Mouse (Mus musculus) neural tube, embryonic 11.5 days (tissue): ENCODE measurements around the gene Ankrd12. TPM values are rescaled to one million over a fixed set of nuclear protein-coding genes. Genes with fewer than 3 reads are reported as not detected.

Source experiments
- ATAC-seq: fragments of 200-750 bp; cut with Nextera tagmentation; 2 replicates; pipeline ENCODE4 v1.8.0; 2017; ENCODE audit warnings: moderate number of reproducible peaks, mild to moderate bottlenecking, moderate TSS enrichment, moderate library complexity; ENCODE audit not compliant: insufficient read depth, low FRiP score, low TSS enrichment
- DNase-seq: peaks from one replicate; pipeline ENCODE4 v3.0.0-alpha.2; 2015; ENCODE audit warnings: low spot score
- H3K27ac ChIP-seq: fragments of 300-500 bp; sonication (generic); 2 replicates; pipeline ENCODE4 v1.5.1; 2014; ENCODE audit warnings: low read depth, mild to moderate bottlenecking, low read length
- H3K27me3 ChIP-seq: fragments of 300-500 bp; sonication (generic); 2 replicates; pipeline ENCODE4 v1.6.1; 2014; ENCODE audit warnings: mild to moderate bottlenecking, low read length, mixed read lengths; ENCODE audit not compliant: control insufficient read depth, insufficient read depth
- H3K36me3 ChIP-seq: fragments of 300-500 bp; sonication (generic); 2 replicates; pipeline ENCODE4 v1.6.1; 2014; ENCODE audit warnings: mild to moderate bottlenecking, low read length, moderate library complexity, mixed read lengths; ENCODE audit not compliant: control insufficient read depth, insufficient read depth
- H3K4me1 ChIP-seq: fragments of 300-500 bp; sonication (generic); 2 replicates; pipeline ENCODE4 v1.6.1; 2014; ENCODE audit warnings: low read length, mixed read lengths; ENCODE audit not compliant: control insufficient read depth, insufficient read depth
- H3K4me2 ChIP-seq: fragments of 300-500 bp; sonication (generic); 2 replicates; pipeline ENCODE4 v1.6.1; 2014; ENCODE audit warnings: low read depth, mild to moderate bottlenecking, moderate library complexity
- H3K4me3 ChIP-seq: fragments of 300-500 bp; sonication (generic); 2 replicates; pipeline ENCODE4 v1.5.1; 2014; ENCODE audit warnings: low read depth, low read length
- H3K9ac ChIP-seq: fragments of 300-500 bp; sonication (generic); 2 replicates; pipeline ENCODE4 v1.6.1; 2014; ENCODE audit warnings: mild to moderate bottlenecking, low read length
- H3K9me3 ChIP-seq: fragments of 300-500 bp; sonication (generic); 2 replicates; pipeline ENCODE4 v1.6.1; 2016; ENCODE audit warnings: low read length; ENCODE audit not compliant: control insufficient read depth
- WGBS: fragments of 180-500 bp; shearing (Covaris S2); extraction: QIAGEN DNeasy Blood & Tissue Kit; methylation state at CpG from one replicate; pipeline ENCODE4 v1.1.7; 2014; 5-methylcytosine and 5-hydroxymethylcytosine counted together
- polyA plus RNA-seq: library from polyadenylated mRNA; unstranded; fragments of >200 nt; fragmentation: Nextera tagmentation; extraction: Ambion mirVana; gene quantifications from 2 replicates; pipeline ENCODE4 v1.2.1, GENCODE M21; 2014

Gene Ankrd12
- polyA plus RNA-seq, result 33.2 and 34.7 TPM in 2 replicates

GRCm38 (mm10) chr17:66076934-66077333 is at the start of gene Ankrd12:
Gene Ankrd12, minus strand, starts transcription at chr17:66077089.
- ATAC-seq (peak; percentile 98), DNase-seq (peak; percentile 95)
- H3K36me3 ChIP-seq, result peaks cover 3% of the 10 kb centered on the region; the same call in 1 of the 2 replicates
- H3K27ac ChIP-seq, result peak within 1 kb of the TSS; percentile 89
- H3K4me2 ChIP-seq, result peak within 1 kb of the TSS; percentile 81
- H3K9ac ChIP-seq, result peak within 1 kb of the TSS; percentile 76
- under 1% methylated on average over 53 of the region's 53 CpGs for WGBS
- H3K27me3 ChIP-seq, result no peaks in the 10 kb centered on the region
- no peaks in the 10 kb centered on the region for H3K9me3 ChIP-seq
- peak within 1 kb of the TSS; percentile 96 for H3K4me3 ChIP-seq
- peaks cover 11% of the 10 kb centered on the region; the same call in 1 of the 2 replicates for H3K4me1 ChIP-seq

- H3K4me2 ChIP-seq, result no peak overlapping the region
- H3K9ac ChIP-seq, result no peak overlapping the region
- peaks cover 2% of the 10 kb centered on the region for H3K36me3 ChIP-seq
- no peak for DNase-seq
- no peak overlapping the region for H3K4me3 ChIP-seq
- H3K9me3 ChIP-seq, result no peaks in the 10 kb centered on the region
- no peaks in the 10 kb centered on the region for H3K27me3 ChIP-seq
- no peak overlapping the region for H3K27ac ChIP-seq
- no peak for ATAC-seq
- H3K4me1 ChIP-seq, result no peaks in the 10 kb centered on the region
- WGBS, result 72% methylated on average over 5 of the region's 5 CpGs
Observed at GRCm38 (mm10) chr17:66125211-66125610, 48.3 kb upstream of the Ankrd12 start.

- H3K4me3 ChIP-seq, result peak overlapping the region; percentile 75
- no peak for DNase-seq
- 0 out of 2 replicates have a peak, but pooled peaks have one; percentile 52 for ATAC-seq
Observed at GRCm38 (mm10) chr17:66123816-66124610, 47.1 kb upstream of the Ankrd12 start.

GRCm38 (mm10) chr17:66123066-66123815 is 46.4 kb upstream of the Ankrd12 start, which contains the start of gene Ddx11:
Gene Ddx11, plus strand, starts transcription at chr17:66123520.
- peak within 1 kb of the TSS; percentile 75 for H3K27ac ChIP-seq
- peak within 1 kb of the TSS; percentile 73 for H3K9ac ChIP-seq
- WGBS, result 6% methylated on average over 45 of the region's 45 CpGs
- H3K27me3 ChIP-seq, result no peaks in the 10 kb centered on the region
- DNase-seq, result peak; percentile 96
- peak within 1 kb of the TSS; percentile 46 for H3K4me2 ChIP-seq
- peak within 1 kb of the TSS; percentile 75 for H3K4me3 ChIP-seq
- no peaks in the 10 kb centered on the region for H3K9me3 ChIP-seq
- ATAC-seq, result peak; percentile 71
- H3K36me3 ChIP-seq, result peaks cover 6% of the 10 kb centered on the region
- no peaks in the 10 kb centered on the region for H3K4me1 ChIP-seq

More at GRCm38 (mm10) chr17:66123816-66124610, 47.1 kb upstream of the Ankrd12 start:
- Histone ChIP-seq H3K9ac (peak overlapping the region; percentile 73), H3K4me2 (peak overlapping the region; percentile 46), H3K36me3 (peaks cover 4% of the 10 kb centered on the region), H3K27ac (peak overlapping the region; percentile 75), H3K4me1 (no peaks in the 10 kb centered on the region), H3K27me3 (no peaks in the 10 kb centered on the region), H3K9me3 (no peaks in the 10 kb centered on the region)
- 2% methylated on average over 20 of the region's 20 CpGs for WGBS

- H3K4me3 ChIP-seq, result no peak overlapping the region
- no peak for ATAC-seq
- peaks cover 13% of the 10 kb centered on the region for H3K36me3 ChIP-seq
- DNase-seq, result no peak
- H3K27me3 ChIP-seq, result no peaks in the 10 kb centered on the region
- H3K27ac ChIP-seq, result no peak overlapping the region
- H3K4me1 ChIP-seq, result no peaks in the 10 kb centered on the region
- 87% methylated on average over 1 of the region's 1 CpGs for WGBS
- no peak overlapping the region for H3K9ac ChIP-seq
- no peaks in the 10 kb centered on the region for H3K9me3 ChIP-seq
- no peak overlapping the region for H3K4me2 ChIP-seq
Observed at GRCm38 (mm10) chr17:66120701-66121100, 43.8 kb upstream of the Ankrd12 start.

- no peak overlapping the region for H3K4me2 ChIP-seq
- H3K4me1 ChIP-seq, result no peaks in the 10 kb centered on the region
- no peak for ATAC-seq
- H3K27ac ChIP-seq, result no peak overlapping the region
- no peaks in the 10 kb centered on the region for H3K9me3 ChIP-seq
- H3K4me3 ChIP-seq, result no peak overlapping the region
- H3K9ac ChIP-seq, result no peak overlapping the region
- no peaks in the 10 kb centered on the region for H3K27me3 ChIP-seq
- DNase-seq, result no peak
- peaks cover 14% of the 10 kb centered on the region for H3K36me3 ChIP-seq
- 91% methylated on average over 8 of the region's 8 CpGs for WGBS
Observed at GRCm38 (mm10) chr17:66118991-66119390, 42.1 kb upstream of the Ankrd12 start.

- no peak for ATAC-seq
- Histone ChIP-seq H3K36me3 (peaks cover 7% of the 10 kb centered on the region), H3K4me2 (peak overlapping the region; percentile 44), H3K9me3 (no peaks in the 10 kb centered on the region), H3K9ac (peak overlapping the region; percentile 78), H3K4me1 (peaks cover 8% of the 10 kb centered on the region), H3K4me3 (peak overlapping the region; percentile 81), H3K27ac (no peak overlapping the region), H3K27me3 (no peaks in the 10 kb centered on the region)
- DNase-seq, result no peak
- 51% methylated on average over 4 of the region's 4 CpGs for WGBS
Observed at GRCm38 (mm10) chr17:66112166-66112565, 35.3 kb upstream of the Ankrd12 start.

- H3K4me2 ChIP-seq, result peak within 1 kb of the TSS; percentile 44
- H3K9me3 ChIP-seq, result no peaks in the 10 kb centered on the region
- peaks cover 4% of the 10 kb centered on the region for H3K36me3 ChIP-seq
- DNase-seq (peak; percentile 94), ATAC-seq (peak; percentile 96)
- 0 out of 2 replicates have a peak within 1 kb of the TSS, but pooled peaks have one; percentile 17 for H3K27ac ChIP-seq
- H3K27me3 ChIP-seq, result no peaks in the 10 kb centered on the region
- under 1% methylated on average over 38 of the region's 41 CpGs for WGBS
- peak within 1 kb of the TSS; percentile 78 for H3K9ac ChIP-seq
- H3K4me3 ChIP-seq, result peak within 1 kb of the TSS; percentile 81
- peaks cover 8% of the 10 kb centered on the region for H3K4me1 ChIP-seq
Observed at GRCm38 (mm10) chr17:66111402-66111959, 34.6 kb upstream of the Ankrd12 start, which contains the start of gene Washc1. Gene Washc1, plus strand, starts transcription at chr17:66111545.
